Mouse (Mus musculus): Measurements from ENCODE around the gene Gm3045.

- TF ChIP-seq CTCF (IDR thresholded peaks at IDR 0.05; ENCODE audit: low read depth) = no peak
- TF ChIP-seq EP300 (IDR thresholded peaks at IDR 0.05; ENCODE audit: low read depth) = no peak
Measured at GRCm38 (mm10) chr13:56383406-56383805, 43.0 kb upstream of the Gm3045 start.

All from liver, postnatal 0 days (tissue).